In genomic region chr10:125785448-125786196, GRCm38 (mm10) we compare ENCODE assay signal across 8 mouse cellular contexts.
A peak's percentile ranks its signal among the peaks of the same experiment; 100 is the strongest.
DNase-seq lines count a peak whose midpoint lies in the region; ATAC-seq lines count a peak whose summit lies in the region.

No protein-coding gene starts in this region.

- no peaks in the 10 kb centered on the region for H3K27me3 ChIP-seq in kidney, embryonic 14.5 days (ENCODE audit: control insufficient read depth, insufficient read depth, low read length)
- no peaks in the 10 kb centered on the region for H3K27me3 ChIP-seq in embryonic facial prominence, embryonic 13.5 days
- H3K27me3 ChIP-seq in intestine, embryonic 15.5 days (replicated peaks), result no peaks in the 10 kb centered on the region
- no peaks in the 10 kb centered on the region; the same call in 1 of the 2 replicates for H3K27me3 ChIP-seq in midbrain, embryonic 14.5 days (ENCODE audit: control insufficient read depth, insufficient read depth, low read length)

- no peaks in the 10 kb centered on the region for H3K9me3 ChIP-seq in kidney, embryonic 14.5 days (ENCODE audit: control insufficient read depth, low read length)
- H3K9me3 ChIP-seq in embryonic facial prominence, embryonic 13.5 days, result no peaks in the 10 kb centered on the region
- H3K9me3 ChIP-seq in intestine, embryonic 15.5 days, result no peaks in the 10 kb centered on the region
- no peaks in the 10 kb centered on the region for H3K9me3 ChIP-seq in midbrain, embryonic 14.5 days (ENCODE audit: control insufficient read depth, low read length)

- H3K4me2 ChIP-seq in kidney, embryonic 14.5 days (replicated peaks; ENCODE audit: low read depth, low read length), result peak overlapping the region; percentile 29
- H3K4me2 ChIP-seq in embryonic facial prominence, embryonic 13.5 days, result peak overlapping the region; percentile 59
- H3K4me2 ChIP-seq in intestine, embryonic 15.5 days (replicated peaks), result peak overlapping the region; percentile 54
- peak overlapping the region; percentile 60 for H3K4me2 ChIP-seq in midbrain, embryonic 14.5 days (ENCODE audit: low read length)

- H3K27ac ChIP-seq in kidney, embryonic 14.5 days (ENCODE audit: low read depth, low read length), result peak overlapping the region; percentile 81
- peak overlapping the region; percentile 95 for H3K27ac ChIP-seq in embryonic facial prominence, embryonic 13.5 days
- peak overlapping the region; percentile 81 for H3K27ac ChIP-seq in intestine, embryonic 15.5 days
- peak overlapping the region; percentile 21; the same call in 1 of the 2 replicates for H3K27ac ChIP-seq in midbrain, embryonic 14.5 days (replicated peaks; ENCODE audit: low read depth, low read length)

- peaks cover 23% of the 10 kb centered on the region for H3K4me1 ChIP-seq in kidney, embryonic 14.5 days (ENCODE audit: control insufficient read depth, insufficient read depth, low read length)
- peaks cover 47% of the 10 kb centered on the region for H3K4me1 ChIP-seq in embryonic facial prominence, embryonic 13.5 days
- H3K4me1 ChIP-seq in intestine, embryonic 15.5 days (replicated peaks), result peaks cover 9% of the 10 kb centered on the region; the same call in 1 of the 2 replicates
- peaks cover 31% of the 10 kb centered on the region for H3K4me1 ChIP-seq in midbrain, embryonic 14.5 days (ENCODE audit: control insufficient read depth, insufficient read depth, low read length)

- no peak overlapping the region for H3K4me3 ChIP-seq in kidney, embryonic 14.5 days (ENCODE audit: low read length)
- no peak overlapping the region for H3K4me3 ChIP-seq in embryonic facial prominence, embryonic 13.5 days
- H3K4me3 ChIP-seq in intestine, embryonic 15.5 days (replicated peaks), result no peak overlapping the region
- H3K4me3 ChIP-seq in midbrain, embryonic 14.5 days (replicated peaks; ENCODE audit: low read depth, low read length), result no peak overlapping the region

- DNase-seq in kidney, adult 8-10 months, result no peak
- peak; percentile 45 for DNase-seq in midbrain, embryonic 14.5 days
- no peak for DNase-seq in frontal cortex, postnatal 25 days (ENCODE audit: low spot score in 2 of 2)
- DNase-seq in gastrocnemius, adult 8-10 months (ENCODE audit: low spot score in 2 of 2), result no peak
- DNase-seq in kidney, postnatal 25 days, result no peak

- no peaks in the 10 kb centered on the region for H3K36me3 ChIP-seq in kidney, embryonic 14.5 days (ENCODE audit: control insufficient read depth, insufficient read depth, low read length)
- H3K36me3 ChIP-seq in embryonic facial prominence, embryonic 13.5 days, result no peaks in the 10 kb centered on the region
- no peaks in the 10 kb centered on the region for H3K36me3 ChIP-seq in intestine, embryonic 15.5 days
- no peaks in the 10 kb centered on the region for H3K36me3 ChIP-seq in midbrain, embryonic 14.5 days (ENCODE audit: control insufficient read depth, insufficient read depth, low read length)

- ATAC-seq in kidney, embryonic 14.5 days (ENCODE audit: low FRiP score, low TSS enrichment), result peak; percentile 65
- ATAC-seq in embryonic facial prominence, embryonic 13.5 days (ENCODE audit: insufficient number of reproducible peaks, insufficient read depth, low FRiP score, low TSS enrichment, low read depth), result peak; percentile 10; the same call in 1 of the 2 replicates
- ATAC-seq in intestine, embryonic 15.5 days, result peak; percentile 37
- ATAC-seq in midbrain, embryonic 14.5 days (ENCODE audit: low FRiP score, low TSS enrichment), result 0 out of 2 replicates have a peak, but pooled peaks have one; percentile 31

- WGBS in kidney, embryonic 14.5 days, result 11% methylated on average over 16 of the region's 16 CpGs
- WGBS in embryonic facial prominence, embryonic 13.5 days, result 4% methylated on average over 16 of the region's 16 CpGs
- 24% methylated on average over 16 of the region's 16 CpGs for WGBS in intestine, embryonic 15.5 days
- WGBS in midbrain, embryonic 14.5 days, result 15% methylated on average over 16 of the region's 16 CpGs

- H3K9ac ChIP-seq in kidney, embryonic 14.5 days (ENCODE audit: low read depth, low read length), result no peak overlapping the region; the same call in 1 of the 2 replicates
- H3K9ac ChIP-seq in embryonic facial prominence, embryonic 13.5 days, result no peak overlapping the region
- no peak overlapping the region for H3K9ac ChIP-seq in intestine, embryonic 15.5 days
- no peak overlapping the region for H3K9ac ChIP-seq in midbrain, embryonic 14.5 days (replicated peaks; ENCODE audit: low read length)

Comparison
In these comparisons a context has a peak if more than half of its experiments do, and no peak if none do; other contexts are left out.
1. ATAC-seq: peak in every context shown above with its lines; median percentile 65 in kidney, embryonic 14.5 days; 37 in intestine, embryonic 15.5 days; 31 in midbrain, embryonic 14.5 days; 10 in embryonic facial prominence, embryonic 13.5 days.
2. H3K27ac ChIP-seq: peak in every context shown above with its lines; median percentile 95 in embryonic facial prominence, embryonic 13.5 days; 81 in kidney, embryonic 14.5 days; 81 in intestine, embryonic 15.5 days; 21 in midbrain, embryonic 14.5 days.